Mouse (Mus musculus): ENCODE results near the gene Msl1.

Msl1 gene

DNA sequence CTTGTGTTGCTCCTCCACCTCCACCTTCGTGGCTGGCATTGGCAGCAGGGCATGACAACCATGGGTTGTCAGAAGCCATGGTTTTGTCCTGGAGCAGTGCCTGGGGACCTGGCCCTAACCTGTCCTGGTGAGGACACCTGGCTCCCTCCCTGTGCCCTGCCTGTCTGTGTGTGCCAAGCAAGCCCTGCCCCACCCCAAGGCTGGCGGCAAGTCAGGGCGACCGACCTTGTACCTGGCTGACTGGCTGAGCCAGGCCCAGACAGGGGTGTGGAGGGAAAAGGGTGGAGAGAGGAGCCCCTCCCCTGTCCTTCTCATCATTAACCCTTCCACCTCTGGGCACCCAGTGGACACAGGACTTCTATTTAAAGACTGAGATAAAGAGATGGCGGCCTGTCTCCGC lies 44.1 kb downstream of the Msl1 start:
- no peak for DNase-seq (ENCODE audit: low read depth, low spot score)

DNA sequence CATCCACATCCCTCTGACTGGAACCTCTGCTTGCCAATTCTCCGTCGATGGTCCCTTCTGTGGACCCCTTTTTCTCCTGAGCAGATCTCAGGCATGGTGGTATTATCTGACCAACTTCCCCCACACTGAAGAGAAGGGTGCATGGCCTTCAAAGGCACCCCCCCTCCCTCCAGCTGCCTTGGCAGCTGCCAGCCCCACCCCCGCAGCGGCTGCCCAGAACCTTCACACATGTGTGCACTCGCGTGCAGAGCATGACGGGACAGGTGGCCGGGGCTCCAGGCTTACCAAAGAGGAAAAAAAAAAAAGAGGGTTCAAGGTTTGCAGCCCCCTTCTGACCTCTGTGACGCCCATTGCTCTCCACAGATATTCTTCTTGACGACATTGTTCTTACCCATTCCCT lies 44.6 kb downstream of the Msl1 start:
- no peak for DNase-seq (ENCODE audit: low read depth, low spot score)

DNA sequence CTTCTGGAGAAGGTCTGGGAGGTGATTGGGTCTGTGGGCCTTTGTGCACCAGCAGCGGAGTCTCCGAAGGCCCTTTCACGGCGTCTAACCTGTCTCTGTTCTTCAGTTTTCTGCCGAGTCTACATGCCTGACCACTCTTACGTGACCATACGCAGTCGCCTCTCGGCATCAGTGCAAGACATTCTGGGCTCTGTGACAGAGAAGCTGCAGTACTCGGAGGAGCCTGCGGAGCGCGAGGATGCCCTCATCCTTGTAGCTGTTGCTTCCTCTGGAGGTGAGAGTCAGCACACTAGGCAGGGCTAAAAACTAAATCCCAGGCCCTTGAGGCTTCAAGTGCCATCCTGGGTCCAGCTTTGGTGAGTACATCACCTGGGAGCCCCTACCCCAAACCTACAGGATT lies 50.7 kb downstream of the Msl1 start:
- no peak for DNase-seq (ENCODE audit: low read depth, low spot score)

DNA sequence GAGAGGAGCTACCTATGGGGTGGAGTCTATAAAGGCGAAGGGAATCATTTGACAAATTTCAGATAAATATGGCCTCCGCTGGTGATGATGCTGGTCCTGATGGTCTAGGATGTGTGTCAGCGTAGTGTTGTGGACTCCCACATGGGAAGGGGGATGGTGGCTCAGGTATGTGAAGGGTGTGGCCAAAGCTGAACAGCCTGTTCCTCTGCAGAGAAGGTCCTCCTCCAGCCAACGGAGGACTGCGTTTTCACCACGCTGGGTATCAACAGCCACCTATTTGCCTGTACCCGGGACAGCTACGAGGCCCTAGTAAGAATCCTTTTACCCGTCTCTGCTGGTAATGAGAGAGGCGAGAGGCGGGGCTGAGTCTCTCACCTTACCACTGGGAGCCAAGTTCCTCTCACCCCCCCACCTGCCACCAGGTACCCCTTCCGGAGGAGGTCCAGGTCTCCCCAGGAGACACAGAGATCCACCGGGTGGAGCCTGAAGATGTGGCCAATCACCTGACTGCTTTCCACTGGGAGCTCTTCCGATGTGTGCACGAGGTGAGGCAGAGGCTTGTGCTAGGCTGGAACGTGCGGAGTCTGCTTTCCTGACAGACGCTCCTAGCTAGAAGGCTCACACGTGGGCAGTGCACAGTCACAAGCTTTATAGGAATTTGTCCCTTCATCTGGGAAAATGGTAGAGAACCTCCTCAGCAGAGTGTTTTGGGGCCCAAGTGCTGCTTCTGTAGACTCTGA lies 51.7 kb downstream of the Msl1 start:
- no peak for DNase-seq (ENCODE audit: low read depth, low spot score)

DNA sequence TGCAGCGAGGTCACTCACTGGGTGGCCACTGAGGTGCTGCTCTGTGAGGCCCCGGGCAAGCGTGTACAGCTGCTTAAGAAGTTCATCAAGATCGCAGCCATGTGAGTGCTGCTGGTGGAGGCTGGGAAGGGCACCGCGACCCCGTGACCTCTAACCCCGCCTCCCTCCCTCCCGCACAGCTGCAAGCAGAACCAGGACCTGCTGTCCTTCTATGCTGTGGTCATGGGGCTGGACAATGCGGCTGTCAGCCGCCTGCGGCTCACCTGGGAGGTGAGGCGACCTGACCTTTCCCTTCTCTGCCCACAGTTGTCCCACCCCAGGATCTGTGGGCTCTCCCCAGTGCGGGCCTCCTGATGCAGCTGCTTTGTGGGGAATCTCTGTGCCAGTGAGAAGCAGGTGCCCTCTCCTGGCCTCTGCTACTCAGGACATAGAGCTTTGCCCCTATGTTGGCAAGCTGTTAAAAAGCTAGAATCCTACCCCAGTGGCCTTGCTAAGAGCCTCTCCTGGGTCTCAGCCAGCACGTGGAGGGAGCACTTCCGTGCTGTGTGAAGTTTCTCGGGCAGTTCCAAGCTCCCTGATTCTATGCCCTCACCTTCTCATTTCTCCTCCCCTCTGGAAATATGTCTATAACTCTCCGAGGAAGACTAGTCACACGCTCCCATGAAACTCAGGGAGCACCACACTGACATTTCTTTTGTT lies 54.0 kb downstream of the Msl1 start:
- DNase-seq (ENCODE audit: low read depth, low spot score), result no peak

DNA sequence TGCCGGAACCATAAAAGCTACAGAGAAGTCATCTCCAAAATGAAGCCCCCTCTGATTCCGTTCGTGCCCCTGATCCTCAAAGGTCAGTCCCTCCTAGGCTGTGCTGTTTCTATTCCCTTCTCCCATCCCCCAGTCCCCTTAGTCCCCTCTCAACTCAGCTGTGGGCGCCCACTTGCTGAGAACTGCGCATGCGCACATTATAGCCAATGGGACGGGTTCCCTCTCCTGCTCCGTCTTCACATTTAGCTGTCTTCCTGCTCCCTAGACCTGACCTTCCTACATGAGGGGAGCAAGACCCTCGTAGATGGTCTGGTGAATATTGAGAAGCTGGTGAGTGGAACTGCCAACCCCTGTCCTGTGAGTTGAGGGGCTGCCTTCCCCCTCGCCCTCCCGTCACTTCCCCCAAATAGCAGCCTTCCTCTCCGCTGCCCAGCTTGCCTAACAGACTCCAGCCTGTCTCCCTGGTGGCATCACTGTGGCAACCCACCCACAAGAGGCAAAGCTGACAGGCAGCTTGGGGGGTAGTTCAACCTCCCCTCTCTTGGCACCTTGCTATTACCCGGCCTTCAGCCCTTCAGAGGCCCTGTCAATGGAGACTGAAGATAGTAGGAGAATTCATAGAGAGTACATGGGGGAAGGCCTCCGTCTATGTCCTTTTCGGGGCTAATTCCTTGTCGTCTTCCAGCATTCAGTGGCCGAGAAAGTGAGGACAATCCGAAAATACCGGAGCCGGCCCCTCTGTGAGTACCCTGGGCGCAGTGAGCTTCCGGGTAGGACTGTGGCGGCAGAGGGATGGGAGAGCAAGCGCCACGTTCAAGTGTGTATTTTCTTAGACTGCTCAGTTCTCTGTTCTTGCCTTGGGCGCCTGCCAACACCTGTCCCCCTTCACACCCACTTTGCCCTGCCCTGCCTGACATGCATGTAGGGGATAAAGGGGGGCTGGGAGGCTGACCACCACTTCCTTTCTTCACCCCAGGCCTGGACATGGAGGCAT lies 55.1 kb downstream of the Msl1 start:
- DNase-seq (ENCODE audit: low read depth, low spot score), result no peak

DNA sequence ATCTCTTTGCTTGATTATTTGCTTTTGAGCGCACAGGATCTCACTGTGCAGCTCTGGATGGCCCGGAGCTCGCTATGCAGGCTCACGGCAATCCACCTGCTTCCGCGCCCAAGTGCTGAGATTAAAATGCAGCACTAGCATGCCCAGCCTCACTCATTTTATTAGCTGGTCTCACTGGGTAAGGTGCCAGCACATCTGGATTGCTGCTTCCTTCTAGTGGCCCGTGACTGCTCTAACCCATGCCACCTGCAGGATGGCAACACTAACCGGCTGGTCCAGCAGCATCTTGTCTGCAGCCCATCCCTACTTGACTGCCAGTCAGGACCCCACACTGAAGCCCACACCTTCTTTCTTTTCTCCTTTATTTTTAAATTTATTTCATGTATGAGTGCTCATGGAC lies 58.8 kb downstream of the Msl1 start:
- DNase-seq (ENCODE audit: low read depth, low spot score), result no peak

DNA sequence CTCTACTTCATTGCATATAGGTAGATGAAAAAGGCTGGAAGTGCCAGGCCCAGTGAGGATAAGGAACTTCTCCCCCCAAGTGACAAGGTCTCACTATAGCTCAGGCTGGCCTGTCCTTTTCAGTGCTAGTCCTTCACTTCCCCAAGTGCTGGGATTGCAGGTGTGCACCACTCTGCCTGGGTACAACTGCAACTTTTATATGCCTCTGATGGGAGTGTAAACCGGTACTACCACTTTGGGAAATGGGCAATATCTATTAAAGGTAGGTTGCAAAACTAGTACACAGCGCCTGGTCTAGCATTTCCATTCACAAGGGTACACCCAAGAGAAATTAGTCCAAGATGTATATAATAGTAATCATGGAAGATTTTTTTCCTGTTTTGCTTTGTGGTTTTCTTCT lies 59.3 kb downstream of the Msl1 start:
- no peak for DNase-seq (ENCODE audit: low read depth, low spot score)
